Mouse (Mus musculus) midbrain, embryonic 14.5 days (tissue): ENCODE measurements at regions not wholly inside any gene's neighbourhood (a gene's known extent, or its start where the extent isn't known, plus 50 kb on each side); places are given as distances from the start of the nearest gene placed in this dataset.
"Not testable (repeated sequence)": the region's sequence is repeated elsewhere in the genome, so short reads cannot be mapped to it uniquely, and the experiment has no call there.

Experiments used
- ATAC-seq: fragments of 200-750 bp; cut with Nextera tagmentation; 2 replicates; pipeline ENCODE4 v1.8.0; 2017; ENCODE audit warnings: moderate number of reproducible peaks, moderate library complexity; ENCODE audit not compliant: low FRiP score, low TSS enrichment
- DNase-seq: peaks from one replicate; pipeline ENCODE4 v3.0.0-alpha.2; 2015
- H3K27ac ChIP-seq: fragments of 300-500 bp; sonication (generic); replicated peaks from 2 replicates; pipeline ENCODE4 v1.5.1; 2014; ENCODE audit warnings: mild to moderate bottlenecking, low read depth, low read length, moderate library complexity
- H3K27me3 ChIP-seq: fragments of 300-500 bp; sonication (generic); 2 replicates; pipeline ENCODE4 v1.6.1; 2014; ENCODE audit warnings: low read length, control low read depth, mixed read lengths; ENCODE audit not compliant: control insufficient read depth, insufficient read depth
- H3K36me3 ChIP-seq: fragments of 300-500 bp; sonication (generic); 2 replicates; pipeline ENCODE4 v1.6.1; 2014; ENCODE audit warnings: low read length, control low read depth; ENCODE audit not compliant: control insufficient read depth, insufficient read depth
- H3K4me1 ChIP-seq: fragments of 300-500 bp; sonication (generic); 2 replicates; pipeline ENCODE4 v1.6.1; 2014; ENCODE audit warnings: mild to moderate bottlenecking, antibody characterized with exemption, low read length, control low read depth; ENCODE audit not compliant: control insufficient read depth, insufficient read depth
- H3K4me2 ChIP-seq: fragments of 300-500 bp; sonication (generic); 2 replicates; pipeline ENCODE4 v1.6.1; 2014; ENCODE audit warnings: mild to moderate bottlenecking, low read length, moderate library complexity
- H3K4me3 ChIP-seq: fragments of 300-500 bp; sonication (generic); replicated peaks from 2 replicates; pipeline ENCODE4 v1.5.1; 2014; ENCODE audit warnings: low read depth, low read length
- H3K9ac ChIP-seq: fragments of 300-500 bp; sonication (generic); replicated peaks from 2 replicates; pipeline ENCODE4 v1.6.1; 2014; ENCODE audit warnings: mild to moderate bottlenecking, low read length, moderate library complexity
- H3K9me3 ChIP-seq: fragments of 300-500 bp; sonication (generic); 2 replicates; pipeline ENCODE4 v1.6.1; 2016; ENCODE audit warnings: low read length, control low read depth, mixed read lengths; ENCODE audit not compliant: control insufficient read depth
- WGBS: fragments of 180-500 bp; shearing (Covaris S2); extraction: QIAGEN DNeasy Blood & Tissue Kit; methylation state at CpG from one replicate; pipeline ENCODE4 v1.1.7; 2014; 5-methylcytosine and 5-hydroxymethylcytosine counted together

GRCm38 (mm10) chr6:102005627-102006026 lies 567.3 kb downstream of the Cntn3 start:
- no peaks in the 10 kb centered on the region for H3K4me1 ChIP-seq
- H3K9me3 ChIP-seq, result no peaks in the 10 kb centered on the region
- no peak overlapping the region for H3K4me2 ChIP-seq
- ATAC-seq (no peak), DNase-seq (no peak)
- no peak overlapping the region for H3K4me3 ChIP-seq
- 26% methylated on average over 3 of the region's 3 CpGs for WGBS
- no peaks in the 10 kb centered on the region for H3K27me3 ChIP-seq
- H3K27ac ChIP-seq, result no peak overlapping the region
- H3K9ac ChIP-seq, result no peak overlapping the region
- no peaks in the 10 kb centered on the region for H3K36me3 ChIP-seq

- Histone ChIP-seq H3K4me3 (no peak overlapping the region), H3K27ac (no peak overlapping the region), H3K9ac (no peak overlapping the region), H3K36me3 (no peaks in the 10 kb centered on the region), H3K4me1 (no peaks in the 10 kb centered on the region; the same call in 1 of the 2 replicates), H3K4me2 (no peak overlapping the region), H3K9me3 (no peaks in the 10 kb centered on the region), H3K27me3 (no peaks in the 10 kb centered on the region)
- ATAC-seq (peak; percentile 20; the same call in 1 of the 2 replicates), DNase-seq (peak; percentile 19)
- 24% methylated on average over 2 of the region's 2 CpGs for WGBS
These were observed 574.7 kb downstream of the Cntn3 start for GRCm38 (mm10) chr6:101998181-101998580.

- H3K36me3 ChIP-seq, result no peaks in the 10 kb centered on the region
- H3K9ac ChIP-seq, result no peak overlapping the region
- H3K27ac ChIP-seq, result no peak overlapping the region
- H3K4me2 ChIP-seq, result no peak overlapping the region
- H3K9me3 ChIP-seq, result no peaks in the 10 kb centered on the region
- H3K27me3 ChIP-seq, result no peaks in the 10 kb centered on the region
- no peak overlapping the region for H3K4me3 ChIP-seq
- 35% methylated on average over 5 of the region's 5 CpGs for WGBS
- H3K4me1 ChIP-seq, result no peaks in the 10 kb centered on the region; the same call in 1 of the 2 replicates
- peak; percentile 44 for DNase-seq
- ATAC-seq, result no peak
These were observed 575.3 kb downstream of the Cntn3 start for GRCm38 (mm10) chr6:101997629-101998028.

GRCm38 (mm10) chr6:101992815-101993214 lies 580.1 kb downstream of the Cntn3 start:
- ATAC-seq, result no peak
- H3K4me3 ChIP-seq, result no peak overlapping the region
- DNase-seq, result no peak
- no peaks in the 10 kb centered on the region for H3K9me3 ChIP-seq
- WGBS, result 94% methylated on average over 2 of the region's 2 CpGs
- no peaks in the 10 kb centered on the region for H3K27me3 ChIP-seq
- no peak overlapping the region for H3K27ac ChIP-seq
- no peak overlapping the region for H3K9ac ChIP-seq
- H3K4me1 ChIP-seq, result no peaks in the 10 kb centered on the region
- H3K4me2 ChIP-seq, result no peak overlapping the region
- H3K36me3 ChIP-seq, result no peaks in the 10 kb centered on the region

GRCm38 (mm10) chr6:101981656-101982055 lies 591.2 kb downstream of the Cntn3 start:
- no peak overlapping the region for H3K9ac ChIP-seq
- DNase-seq (no peak), ATAC-seq (no peak)
- H3K27me3 ChIP-seq, result no peaks in the 10 kb centered on the region
- H3K9me3 ChIP-seq, result no peaks in the 10 kb centered on the region
- WGBS, result 86% methylated on average over 1 of the region's 1 CpGs
- no peaks in the 10 kb centered on the region for H3K4me1 ChIP-seq
- H3K4me2 ChIP-seq, result no peak overlapping the region
- H3K4me3 ChIP-seq, result no peak overlapping the region
- no peaks in the 10 kb centered on the region for H3K36me3 ChIP-seq
- H3K27ac ChIP-seq, result no peak overlapping the region

- H3K4me3 ChIP-seq, result no peak overlapping the region
- H3K27ac ChIP-seq, result no peak overlapping the region
- ATAC-seq (no peak), DNase-seq (no peak)
- H3K9me3 ChIP-seq, result no peaks in the 10 kb centered on the region
- H3K36me3 ChIP-seq, result no peaks in the 10 kb centered on the region
- H3K27me3 ChIP-seq, result no peaks in the 10 kb centered on the region
- no peak overlapping the region for H3K9ac ChIP-seq
- WGBS, result 55% methylated on average over 2 of the region's 2 CpGs
- H3K4me1 ChIP-seq, result no peaks in the 10 kb centered on the region
- H3K4me2 ChIP-seq, result no peak overlapping the region
These were observed 593.7 kb downstream of the Cntn3 start for GRCm38 (mm10) chr6:101979213-101979612.

- DNase-seq (no peak), ATAC-seq (no peak)
- Histone ChIP-seq H3K27me3 (no peaks in the 10 kb centered on the region), H3K4me3 (no peak overlapping the region), H3K9me3 (no peaks in the 10 kb centered on the region), H3K27ac (no peak overlapping the region), H3K4me2 (no peak overlapping the region), H3K9ac (no peak overlapping the region), H3K4me1 (no peaks in the 10 kb centered on the region), H3K36me3 (no peaks in the 10 kb centered on the region)
- 87% methylated on average over 2 of the region's 2 CpGs for WGBS
These were observed 587.2 kb upstream of the Pdzrn3 start for GRCm38 (mm10) chr6:101964941-101965340.

- H3K4me1 ChIP-seq, ATAC-seq, H3K27me3 ChIP-seq, DNase-seq, H3K9me3 ChIP-seq, H3K36me3 ChIP-seq, H3K9ac ChIP-seq, H3K27ac ChIP-seq, H3K4me2 ChIP-seq, H3K4me3 ChIP-seq: not testable (repeated sequence)
- 91% methylated on average over 3 of the region's 3 CpGs for WGBS
These were observed 583.8 kb upstream of the Pdzrn3 start for GRCm38 (mm10) chr6:101961476-101961875.

- peak; percentile 15 for DNase-seq
- Histone ChIP-seq H3K4me1 (no peaks in the 10 kb centered on the region), H3K9ac (no peak overlapping the region), H3K27me3 (no peaks in the 10 kb centered on the region), H3K4me2 (no peak overlapping the region), H3K27ac (no peak overlapping the region), H3K9me3 (no peaks in the 10 kb centered on the region), H3K4me3 (no peak overlapping the region), H3K36me3 (no peaks in the 10 kb centered on the region)
- WGBS, result 87% methylated on average over 3 of the region's 3 CpGs
- no peak for ATAC-seq
These were observed 572.0 kb upstream of the Pdzrn3 start for GRCm38 (mm10) chr6:101949681-101950080.
